Mouse (Mus musculus) forebrain, embryonic 14.5 days (tissue): ENCODE data around the gene Lrrtm1. TPM values are rescaled to one million over a fixed set of nuclear protein-coding genes. Genes with fewer than 3 reads are reported as not detected.

Experiments used
- ATAC-seq: fragments of 200-750 bp; cut with Nextera tagmentation; 2 replicates; pipeline ENCODE4 v1.8.0; 2017; ENCODE audit warnings: mild to moderate bottlenecking, moderate library complexity
- DNase-seq: peaks from one replicate; pipeline ENCODE4 v3.0.0-alpha.2; 2015; ENCODE audit warnings: low spot score
- H3K27ac ChIP-seq: fragments of 300-500 bp; sonication (generic); 2 replicates; pipeline ENCODE4 v1.5.1; 2014; ENCODE audit warnings: low read depth, mild to moderate bottlenecking, control low read depth, low read length, moderate library complexity
- H3K27me3 ChIP-seq: fragments of 300-500 bp; sonication (generic); replicated peaks from 2 replicates; pipeline ENCODE4 v1.6.1; 2014; ENCODE audit warnings: low read length, control low read depth, mixed read lengths; ENCODE audit not compliant: control insufficient read depth, insufficient read depth
- H3K36me3 ChIP-seq: fragments of 300-500 bp; sonication (generic); 2 replicates; pipeline ENCODE4 v1.6.1; 2014; ENCODE audit warnings: low read length, control low read depth; ENCODE audit not compliant: control insufficient read depth, insufficient read depth
- H3K4me1 ChIP-seq: fragments of 300-500 bp; sonication (generic); 2 replicates; pipeline ENCODE4 v1.6.1; 2014; ENCODE audit warnings: antibody characterized with exemption, low read length, control low read depth; ENCODE audit not compliant: control insufficient read depth, insufficient read depth
- H3K4me2 ChIP-seq: fragments of 300-500 bp; sonication (generic); 2 replicates; pipeline ENCODE4 v1.6.1; 2014; ENCODE audit warnings: mild to moderate bottlenecking, control low read depth, low read length
- H3K4me3 ChIP-seq: fragments of 300-500 bp; sonication (generic); 2 replicates; pipeline ENCODE4 v1.5.1; 2014; ENCODE audit warnings: low read depth, low read length, control low read depth
- H3K9ac ChIP-seq: fragments of 300-500 bp; sonication (generic); 2 replicates; pipeline ENCODE4 v1.6.1; 2014; ENCODE audit warnings: mild to moderate bottlenecking, low read length, control low read depth, moderate library complexity
- H3K9me3 ChIP-seq: fragments of 300-500 bp; sonication (generic); replicated peaks from 2 replicates; pipeline ENCODE4 v1.6.1; 2016; ENCODE audit warnings: low read length, control low read depth, mixed read lengths; ENCODE audit not compliant: control insufficient read depth
- WGBS: fragments of 180-500 bp; shearing (Covaris S2); extraction: QIAGEN DNeasy Blood & Tissue Kit; methylation state at CpG from one replicate; pipeline ENCODE4 v1.1.7; 2014; 5-methylcytosine and 5-hydroxymethylcytosine counted together
- polyA plus RNA-seq: library from polyadenylated mRNA; unstranded; fragments of >200 nt; fragmentation: Nextera tagmentation; extraction: Ambion mirVana; gene quantifications from 2 replicates; pipeline ENCODE4 v1.2.1, GENCODE M21; 2014

Gene Lrrtm1
- polyA plus RNA-seq, 1 experiment from 2014 or later, result 29.6 TPM

- H3K36me3 ChIP-seq, result no peaks in the 10 kb centered on the region
- H3K4me1 ChIP-seq, result peaks cover 11% of the 10 kb centered on the region
- H3K9me3 ChIP-seq, result no peaks in the 10 kb centered on the region
- H3K4me2 ChIP-seq, result peak overlapping the region; percentile 18; the same call in 1 of the 2 replicates
- ATAC-seq, result peak; percentile 87
- H3K27me3 ChIP-seq, result no peaks in the 10 kb centered on the region
- peak; percentile 68 for DNase-seq
- no peak overlapping the region for H3K4me3 ChIP-seq
- no peak overlapping the region for H3K27ac ChIP-seq
- no peak overlapping the region for H3K9ac ChIP-seq
- WGBS, result 21% methylated on average over 16 of the region's 16 CpGs
These were observed 19.4 kb upstream of the Lrrtm1 start for GRCm38 (mm10) chr6:77222849-77223638.

GRCm38 (mm10) chr6:77240426-77240825 is 2.1 kb upstream of the Lrrtm1 start:
- ATAC-seq, result no peak

GRCm38 (mm10) chr6:77243541-77244231 is 1.2 kb downstream of the Lrrtm1 start:
- Histone ChIP-seq H3K4me3 (peak overlapping the region; percentile 51), H3K4me2 (peak overlapping the region; percentile 94), H3K36me3 (no peaks in the 10 kb centered on the region), H3K27me3 (no peaks in the 10 kb centered on the region), H3K27ac (peak overlapping the region; percentile 91), H3K4me1 (peaks cover 16% of the 10 kb centered on the region; the same call in 1 of the 2 replicates), H3K9me3 (no peaks in the 10 kb centered on the region), H3K9ac (peak overlapping the region; percentile 80)
- ATAC-seq (peak; percentile 68), DNase-seq (peak; percentile 63)
- under 1% methylated on average over 43 of the region's 43 CpGs for WGBS

More at GRCm38 (mm10) chr6:77240426-77240825, 2.1 kb upstream of the Lrrtm1 start:
- 30% methylated on average over 1 of the region's 1 CpGs for WGBS
- peak; percentile 77 for DNase-seq
- no peaks in the 10 kb centered on the region for H3K9me3 ChIP-seq
- H3K4me3 ChIP-seq, result no peak overlapping the region
- H3K4me1 ChIP-seq, result peaks cover 16% of the 10 kb centered on the region; the same call in 1 of the 2 replicates
- H3K27ac ChIP-seq, result no peak overlapping the region
- H3K4me2 ChIP-seq, result no peak overlapping the region
- no peaks in the 10 kb centered on the region for H3K27me3 ChIP-seq
- no peak overlapping the region for H3K9ac ChIP-seq
- H3K36me3 ChIP-seq, result no peaks in the 10 kb centered on the region

GRCm38 (mm10) chr6:77253480-77253879 is 11.0 kb downstream of the Lrrtm1 start:
- H3K4me3 ChIP-seq, result no peak overlapping the region
- no peaks in the 10 kb centered on the region for H3K36me3 ChIP-seq
- no peaks in the 10 kb centered on the region for H3K27me3 ChIP-seq
- no peak for ATAC-seq
- no peak overlapping the region for H3K27ac ChIP-seq
- 77% methylated on average over 5 of the region's 5 CpGs for WGBS
- no peaks in the 10 kb centered on the region for H3K4me1 ChIP-seq
- no peak overlapping the region for H3K9ac ChIP-seq
- no peaks in the 10 kb centered on the region for H3K9me3 ChIP-seq
- DNase-seq, result no peak
- no peak overlapping the region for H3K4me2 ChIP-seq

GRCm38 (mm10) chr6:77256348-77256747 is 13.9 kb downstream of the Lrrtm1 start:
- Histone ChIP-seq H3K27me3 (no peaks in the 10 kb centered on the region), H3K27ac (no peak overlapping the region), H3K9ac (no peak overlapping the region), H3K9me3 (no peaks in the 10 kb centered on the region), H3K4me2 (no peak overlapping the region), H3K4me1 (no peaks in the 10 kb centered on the region), H3K36me3 (no peaks in the 10 kb centered on the region), H3K4me3 (no peak overlapping the region)
- no peak for ATAC-seq
- no peak for DNase-seq
- 88% methylated on average over 4 of the region's 4 CpGs for WGBS

- H3K27ac ChIP-seq, result no peak overlapping the region
- H3K4me3 ChIP-seq, result no peak overlapping the region
- peak; percentile 77 for DNase-seq
- H3K9ac ChIP-seq, result no peak overlapping the region
- ATAC-seq, result peak; percentile 73; the same call in 1 of the 2 replicates
- H3K4me2 ChIP-seq, result no peak overlapping the region
- H3K9me3 ChIP-seq, result no peaks in the 10 kb centered on the region
- no peaks in the 10 kb centered on the region for H3K4me1 ChIP-seq
- 28% methylated on average over 7 of the region's 7 CpGs for WGBS
- H3K27me3 ChIP-seq, result no peaks in the 10 kb centered on the region
- no peaks in the 10 kb centered on the region for H3K36me3 ChIP-seq
These were observed 15.0 kb downstream of the Lrrtm1 start for GRCm38 (mm10) chr6:77257358-77258105.

- Histone ChIP-seq H3K36me3 (no peaks in the 10 kb centered on the region), H3K9ac (no peak overlapping the region), H3K4me3 (no peak overlapping the region), H3K9me3 (no peaks in the 10 kb centered on the region), H3K4me1 (no peaks in the 10 kb centered on the region), H3K27ac (no peak overlapping the region), H3K27me3 (no peaks in the 10 kb centered on the region), H3K4me2 (no peak overlapping the region)
- DNase-seq, result no peak
- 79% methylated on average over 3 of the region's 3 CpGs for WGBS
- ATAC-seq, result no peak
These were observed 22.7 kb downstream of the Lrrtm1 start for GRCm38 (mm10) chr6:77265163-77265562.

- ATAC-seq, result peak; percentile 37; the same call in 1 of the 2 replicates
- no peak overlapping the region for H3K9ac ChIP-seq
- no peaks in the 10 kb centered on the region for H3K9me3 ChIP-seq
- 74% methylated on average over 5 of the region's 5 CpGs for WGBS
- H3K4me2 ChIP-seq, result no peak overlapping the region
- no peak overlapping the region for H3K4me3 ChIP-seq
- no peaks in the 10 kb centered on the region for H3K36me3 ChIP-seq
- peak; percentile 15 for DNase-seq
- H3K27ac ChIP-seq, result no peak overlapping the region
- H3K4me1 ChIP-seq, result no peaks in the 10 kb centered on the region
- no peaks in the 10 kb centered on the region for H3K27me3 ChIP-seq
These were observed 36.3 kb downstream of the Lrrtm1 start for GRCm38 (mm10) chr6:77278794-77279193.
